Mouse (Mus musculus) heart, postnatal 0 days (tissue): ENCODE measurements around the gene Simc1.

Experiments
- CTCF ChIP-seq: IDR thresholded peaks from 2 replicates; pipeline ENCODE4 v1.5.1; 2016; ENCODE audit warnings: antibody characterized with exemption, control low read depth, low read depth
- EP300 ChIP-seq: IDR thresholded peaks from 2 replicates; pipeline ENCODE4 v1.6.1; 2016; ENCODE audit warnings: antibody characterized with exemption, low read depth

DNA sequence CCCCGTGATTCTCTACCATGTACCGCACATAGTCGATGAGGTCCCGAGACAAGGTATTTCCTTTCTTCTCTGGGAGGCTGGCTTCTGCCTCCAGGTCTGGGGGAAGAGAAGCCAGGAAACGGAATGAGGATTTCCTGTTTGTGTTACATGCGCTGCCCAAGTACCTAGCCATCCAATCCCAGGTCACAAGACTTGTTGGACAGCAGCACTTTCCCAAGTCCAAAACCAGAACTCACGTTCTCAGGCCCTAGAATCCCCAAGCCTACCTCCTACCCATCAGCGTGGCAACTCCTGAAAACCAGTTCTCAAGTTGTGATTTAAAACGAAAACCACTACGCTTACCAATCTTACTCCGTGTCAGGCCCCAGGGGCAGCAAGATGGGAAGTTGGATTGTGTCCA, 82.3 kb downstream of the Simc1 start:
- TF ChIP-seq CTCF = no peak
- TF ChIP-seq EP300 = no peak
